Mouse (Mus musculus): ENCODE measurements around the gene Crkl.

Gene Crkl

GRCm38 (mm10) chr16:17530640-17531288 lies 79.0 kb downstream of the Crkl start, which contains the start of gene Thap7:
TSS of gene Thap7 (minus strand) at chr16:17531136.
- DNase-seq = peak; percentile 98

- DNase-seq = peak; percentile 62
Observed at GRCm38 (mm10) chr16:17532271-17532670, 80.5 kb downstream of the Crkl start.

GRCm38 (mm10) chr16:17532676-17533329 lies 81.0 kb downstream of the Crkl start:
- DNase-seq = no peak

GRCm38 (mm10) chr16:17536584-17536983 lies 84.8 kb downstream of the Crkl start:
- DNase-seq = no peak

Data from kidney, postnatal 10 days (tissue).